Mouse (Mus musculus) small intestine, adult 2 months (tissue): ENCODE results near the gene Ptpn13. TPM values are rescaled to one million over a fixed set of nuclear protein-coding genes. Genes with fewer than 3 reads are reported as not detected.

Experiments used
- H3K27ac ChIP-seq: fragments of 200-500 bp; 2 replicates; pipeline ENCODE4 v1.5.1; 2012; ENCODE audit warnings: low read depth, low read length, control low read depth, inconsistent platforms; ENCODE audit not compliant: insufficient read depth
- H3K27me3 ChIP-seq: fragments of 200-500 bp; 2 replicates; pipeline ENCODE4 v1.6.1; 2012; ENCODE audit warnings: mild to moderate bottlenecking, moderate library complexity, low read length, inconsistent platforms; ENCODE audit not compliant: control insufficient read depth, insufficient read depth
- H3K36me3 ChIP-seq: fragments of 200-500 bp; 2 replicates; pipeline ENCODE4 v1.6.1; 2012; ENCODE audit warnings: mild to moderate bottlenecking, low read length, control low read depth, inconsistent platforms; ENCODE audit not compliant: control insufficient read depth, insufficient read depth
- H3K4me1 ChIP-seq: fragments of 200-500 bp; 2 replicates; pipeline ENCODE4 v1.6.1; 2012; ENCODE audit warnings: low read length, inconsistent platforms, mixed read lengths; ENCODE audit not compliant: control insufficient read depth, insufficient read depth, insufficient read length
- H3K4me3 ChIP-seq: fragments of 200-500 bp; 2 replicates; pipeline ENCODE4 v1.5.1; 2012; ENCODE audit warnings: low read depth, mild to moderate bottlenecking, control low read depth, inconsistent platforms, low read length, moderate library complexity
- CTCF ChIP-seq: fragments of 200-500 bp; IDR thresholded peaks from 2 replicates; pipeline ENCODE4 v1.5.1; 2012; ENCODE audit warnings: low read depth, mild to moderate bottlenecking, control low read depth, inconsistent platforms, low read length, moderate library complexity, mixed read lengths; ENCODE audit not compliant: insufficient replicate concordance, insufficient read length; ENCODE audit errors: extremely low read depth
- POLR2A ChIP-seq: fragments of 200-500 bp; IDR thresholded peaks from 2 replicates; pipeline ENCODE4 v1.6.1; 2012; ENCODE audit warnings: low read depth, mild to moderate bottlenecking, control low read depth, inconsistent platforms, low read length, moderate library complexity
- whole genome bisulfite sequencing: fragments of 180-500 bp; shearing (Covaris S2); methylation state at CpG from one replicate; pipeline ENCODE4 v1.1.7; 2018; 5-methylcytosine and 5-hydroxymethylcytosine counted together
- polyA plus RNA-seq: library from polyadenylated mRNA; depleted of rRNA; stranded (reverse); fragments of >200 nt; gene quantifications from 2 replicates; pipeline ENCODE4 v1.2.3, GENCODE M21; 2012

The Ptpn13 gene
- polyA plus RNA-seq, 1 experiment: 1.2 TPM

DNA sequence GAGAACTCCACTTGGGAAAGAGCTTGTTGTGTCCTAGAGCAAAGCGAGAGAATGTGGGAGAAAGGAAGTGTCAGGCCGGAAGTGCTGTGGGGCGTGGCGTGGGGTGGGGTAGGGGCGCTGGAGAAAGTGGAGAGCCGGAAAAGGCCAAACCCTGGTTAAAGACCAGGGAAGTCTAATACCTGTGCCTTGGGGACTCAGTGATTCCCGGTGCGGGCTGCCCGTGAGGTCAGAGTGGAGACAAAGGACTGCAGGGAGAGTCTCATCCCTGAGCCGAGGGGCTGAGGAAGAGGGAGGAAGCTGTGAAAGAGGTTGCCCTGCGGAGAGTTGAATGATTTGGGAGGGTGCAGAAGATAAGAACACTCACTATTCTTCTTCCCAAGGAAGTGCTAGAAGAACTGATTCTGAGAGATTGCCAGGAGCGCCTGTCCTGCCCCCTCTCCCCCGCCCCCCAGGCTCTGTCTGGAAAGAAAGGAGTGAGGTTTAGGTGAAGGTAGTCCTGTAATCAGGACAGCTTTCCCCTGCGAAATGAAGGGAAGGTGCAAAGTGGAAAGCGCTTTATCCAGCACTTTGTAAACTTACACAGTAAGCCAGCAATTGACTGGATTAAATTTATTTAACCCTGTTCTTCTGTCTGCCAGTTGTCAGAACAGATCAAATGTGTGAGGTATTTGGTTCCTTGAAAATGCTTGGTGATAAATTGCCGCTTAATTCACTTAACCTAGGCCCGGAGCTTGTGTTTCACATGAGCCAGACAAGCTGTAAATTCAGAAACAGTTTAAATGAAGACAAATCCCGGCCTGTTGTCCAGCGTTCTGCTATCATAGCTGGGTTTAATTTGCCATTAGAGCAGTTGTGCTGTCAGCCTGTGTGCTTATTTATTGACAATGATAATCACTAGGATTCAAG, 11.3 kb downstream of the Ptpn13 start:
- Histone ChIP-seq H3K27ac (no peak overlapping the region), H3K4me1 (peaks cover 2% of the 10 kb centered on the region; the same call in 1 of the 2 replicates), H3K36me3 (no peaks in the 10 kb centered on the region), H3K27me3 (no peaks in the 10 kb centered on the region), H3K4me3 (no peak overlapping the region)
- no peak for TF ChIP-seq CTCF
- TF ChIP-seq POLR2A: no peak
- WGBS: 34% methylated on average over 19 of the region's 19 CpGs

DNA sequence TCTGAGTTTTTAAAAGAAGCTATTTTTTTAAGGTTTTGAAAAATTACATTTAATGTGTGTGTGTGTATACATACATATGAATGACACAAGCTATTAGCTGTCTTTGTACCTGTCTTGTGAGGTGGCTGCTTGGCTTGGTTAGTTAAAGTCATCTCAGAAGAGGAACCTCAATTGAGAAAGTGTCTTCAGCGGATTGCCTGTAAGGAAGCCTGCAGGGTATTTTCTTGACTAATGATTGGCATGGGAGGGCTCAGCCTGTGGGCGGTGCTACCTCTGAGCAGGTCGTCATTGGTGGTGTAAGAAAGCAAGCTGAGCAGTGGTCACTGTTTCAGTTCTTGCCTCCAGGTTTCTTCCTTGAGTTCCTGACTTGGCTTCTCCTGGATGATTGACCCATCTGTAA, 12.7 kb downstream of the Ptpn13 start:
- no peaks in the 10 kb centered on the region for H3K36me3 ChIP-seq
- no peak overlapping the region for H3K27ac ChIP-seq
- H3K4me1 ChIP-seq: peaks cover 2% of the 10 kb centered on the region; the same call in 1 of the 2 replicates
- TF ChIP-seq CTCF (no peak), POLR2A (no peak)
- no peaks in the 10 kb centered on the region for H3K27me3 ChIP-seq
- 75% methylated on average over 3 of the region's 3 CpGs for WGBS
- no peak overlapping the region for H3K4me3 ChIP-seq

DNA sequence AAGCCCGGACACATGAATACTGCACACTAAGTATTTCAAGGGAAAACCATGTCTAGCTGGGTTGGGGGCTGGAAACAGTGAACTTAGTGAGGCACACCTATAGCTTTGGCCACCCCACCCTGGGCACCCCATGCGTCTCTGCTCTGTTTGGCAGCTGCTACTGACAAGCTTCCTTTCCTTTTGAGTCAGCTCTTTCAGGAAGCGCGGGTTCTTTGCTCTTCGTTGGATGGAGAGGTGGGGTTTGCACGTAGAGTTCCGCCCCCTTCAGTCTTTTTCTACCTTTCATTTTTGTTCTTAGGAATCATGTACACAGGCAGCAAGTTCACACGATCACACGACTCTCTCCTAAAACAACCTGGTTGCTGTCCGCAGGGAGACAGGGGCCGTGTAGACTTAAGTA, 14.2 kb downstream of the Ptpn13 start:
- TF ChIP-seq CTCF (no peak), POLR2A (no peak)
- H3K27ac ChIP-seq: no peak overlapping the region
- WGBS: 78% methylated on average over 11 of the region's 11 CpGs
- H3K27me3 ChIP-seq: no peaks in the 10 kb centered on the region
- no peaks in the 10 kb centered on the region for H3K36me3 ChIP-seq
- H3K4me3 ChIP-seq: peak overlapping the region; percentile 18; the same call in 1 of the 2 replicates
- peaks cover 2% of the 10 kb centered on the region; the same call in 1 of the 2 replicates for H3K4me1 ChIP-seq

DNA sequence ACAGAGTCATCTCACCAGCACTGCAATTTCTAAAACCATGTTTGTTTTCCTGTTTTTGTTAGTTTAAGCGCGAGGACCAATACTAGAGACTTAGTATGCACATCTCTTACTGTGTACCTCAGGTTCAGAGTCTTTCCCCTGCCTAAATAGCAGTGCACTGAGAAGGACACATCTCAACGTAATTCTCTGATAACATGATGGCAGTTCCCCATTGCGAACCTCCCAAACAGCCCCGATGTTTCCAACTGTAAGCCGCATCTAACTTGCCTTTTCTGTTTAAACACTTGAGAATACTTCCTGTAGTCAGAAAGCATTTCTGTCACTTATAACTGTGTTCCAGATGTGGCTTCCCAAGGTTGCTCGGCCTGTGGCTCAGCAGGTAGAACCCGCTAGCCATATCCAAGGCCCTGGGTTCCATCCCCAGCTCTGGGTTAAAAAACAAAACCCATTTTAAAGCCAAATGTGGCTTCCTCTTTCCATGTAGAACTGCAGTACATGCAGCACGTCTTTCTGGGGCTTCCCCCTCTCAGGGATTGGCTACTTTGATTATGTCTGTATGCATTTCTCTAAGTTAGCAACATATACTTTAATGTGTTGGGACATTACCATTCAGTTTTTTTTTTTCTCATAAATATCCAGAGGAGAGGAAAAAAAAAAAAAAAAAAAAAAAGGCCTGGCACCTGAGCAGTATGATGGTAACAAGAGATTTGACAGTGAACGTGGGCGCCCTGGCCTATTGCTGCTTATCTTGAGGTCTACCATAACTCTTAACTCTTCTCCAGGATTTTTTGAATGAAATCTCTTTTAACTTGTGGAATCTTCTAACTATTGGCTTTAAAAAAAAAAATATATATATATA, 15.7 kb downstream of the Ptpn13 start:
- no peaks in the 10 kb centered on the region for H3K27me3 ChIP-seq
- H3K36me3 ChIP-seq: no peaks in the 10 kb centered on the region
- TF ChIP-seq POLR2A (no peak), CTCF (no peak)
- H3K4me1 ChIP-seq: peaks cover 2% of the 10 kb centered on the region; the same call in 1 of the 2 replicates
- WGBS: 91% methylated on average over 11 of the region's 11 CpGs
- no peak overlapping the region for H3K27ac ChIP-seq
- H3K4me3 ChIP-seq: no peak overlapping the region

DNA sequence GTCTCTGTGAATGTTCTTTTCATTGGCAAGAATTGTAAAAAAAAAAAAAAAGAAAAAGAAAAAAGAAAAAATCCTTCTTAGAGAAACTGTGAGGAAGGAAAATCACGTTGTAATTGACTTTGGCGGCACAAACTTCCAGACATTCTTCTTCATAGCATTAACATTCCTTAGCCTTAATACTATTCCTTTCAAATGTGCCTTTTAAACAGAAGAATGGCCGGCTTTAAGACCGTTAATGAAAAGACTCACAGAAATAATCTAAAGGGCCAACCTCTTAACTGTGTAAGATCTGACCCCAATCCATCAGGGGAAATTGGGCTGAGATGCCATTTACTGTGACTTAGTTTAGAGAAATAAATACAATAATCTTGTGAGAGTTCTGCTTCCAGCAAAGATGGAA, 16.7 kb downstream of the Ptpn13 start:
- no peaks in the 10 kb centered on the region for H3K36me3 ChIP-seq
- no peaks in the 10 kb centered on the region for H3K27me3 ChIP-seq
- whole genome bisulfite sequencing: 81% methylated on average over 4 of the region's 4 CpGs
- no peak overlapping the region for H3K27ac ChIP-seq
- TF ChIP-seq POLR2A: no peak
- no peak overlapping the region for H3K4me3 ChIP-seq
- peaks cover 2% of the 10 kb centered on the region; the same call in 1 of the 2 replicates for H3K4me1 ChIP-seq

DNA sequence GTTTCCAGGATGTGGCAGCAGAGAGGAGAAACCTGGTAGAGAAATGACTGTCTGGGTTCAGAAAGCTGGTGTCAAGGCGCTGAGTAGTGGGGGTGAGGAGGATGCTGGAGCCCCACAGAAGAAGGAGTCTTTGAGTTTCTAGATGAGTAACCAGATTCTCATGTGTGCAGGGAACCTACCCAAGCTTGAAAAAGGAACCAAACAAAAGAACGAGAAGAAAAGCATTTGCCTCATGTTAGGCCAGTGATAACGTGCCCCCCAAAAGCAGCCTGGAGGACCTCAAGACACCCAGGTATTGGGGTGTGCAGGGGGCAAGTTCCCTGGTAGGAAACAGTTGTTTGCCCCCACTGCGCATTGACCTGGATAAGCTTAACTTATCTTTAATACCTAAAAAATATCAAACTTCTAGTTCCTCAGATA, 17.3 kb downstream of the Ptpn13 start:
- WGBS: 86% methylated on average over 4 of the region's 4 CpGs
- TF ChIP-seq POLR2A (no peak), CTCF (no peak)

DNA sequence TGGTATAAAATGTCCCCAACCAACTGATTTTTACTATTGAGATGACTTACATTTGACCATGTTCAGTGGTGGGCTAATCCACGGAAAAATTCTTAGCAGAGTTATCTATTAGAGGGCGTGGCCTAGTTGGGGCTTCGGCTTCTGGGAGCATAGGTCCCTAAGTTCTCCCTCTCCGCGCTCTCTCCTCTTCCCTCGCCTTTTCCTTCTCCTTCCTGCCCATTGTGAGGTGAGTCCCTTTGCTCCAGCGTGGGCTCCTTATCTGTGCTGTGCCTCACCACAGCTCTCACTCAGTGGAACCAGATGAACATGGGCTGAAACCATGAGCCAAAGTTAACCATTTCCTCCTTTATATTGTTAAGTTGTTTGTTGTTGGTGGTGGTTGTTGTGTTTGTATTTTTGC, 17.9 kb downstream of the Ptpn13 start:
- TF ChIP-seq POLR2A (no peak), CTCF (no peak)
- Histone ChIP-seq H3K36me3 (no peaks in the 10 kb centered on the region), H3K27me3 (no peaks in the 10 kb centered on the region), H3K4me3 (no peak overlapping the region), H3K27ac (no peak overlapping the region), H3K4me1 (peaks cover 2% of the 10 kb centered on the region; the same call in 1 of the 2 replicates)
- WGBS: 66% methylated on average over 7 of the region's 7 CpGs

More for the DNA sequence above, 17.3 kb downstream of the Ptpn13 start:
- Histone ChIP-seq H3K27ac (no peak overlapping the region), H3K4me1 (peaks cover 2% of the 10 kb centered on the region; the same call in 1 of the 2 replicates), H3K36me3 (no peaks in the 10 kb centered on the region), H3K4me3 (no peak overlapping the region), H3K27me3 (no peaks in the 10 kb centered on the region)
